Mouse (Mus musculus) G1E (cell line): ENCODE data around the gene Hdac4. TPM values are rescaled to one million over a fixed set of nuclear protein-coding genes. Genes with fewer than 3 reads are reported as not detected.

ENCODE experiments used
- ATAC-seq: 2 replicates; pipeline ENCODE4 v1.8.0; 2016; ENCODE audit warnings: mild to moderate bottlenecking; ENCODE audit not compliant: insufficient number of reproducible peaks, poor library complexity, low FRiP score, severe bottlenecking; ENCODE audit errors: extremely low read depth
- DNase-seq: peaks from one replicate; pipeline ENCODE4 v3.0.0; 2012; ENCODE audit warnings: low spot score
- H3K27me3 ChIP-seq: 2 replicates; pipeline ENCODE4 v1.6.1; 2012; ENCODE audit warnings: mild to moderate bottlenecking, low read length, inconsistent platforms; ENCODE audit not compliant: insufficient read depth
- H3K36me3 ChIP-seq: replicated peaks from 2 replicates; pipeline ENCODE3; 2012; ENCODE audit warnings: mild to moderate bottlenecking, inconsistent platforms
- H3K4me1 ChIP-seq: 2 replicates; pipeline ENCODE4 v1.6.1; 2012; ENCODE audit warnings: low read depth, low read length, inconsistent platforms, mixed read lengths; ENCODE audit not compliant: insufficient read depth
- H3K4me3 ChIP-seq: 2 replicates; pipeline ENCODE4 v1.5.1; 2012; ENCODE audit warnings: low read depth, mild to moderate bottlenecking, inconsistent platforms, low read length, moderate library complexity, mixed read lengths
- H3K9me3 ChIP-seq: replicated peaks from 2 replicates; pipeline ENCODE4 v1.6.1; 2012; ENCODE audit warnings: inconsistent platforms
- CTCF ChIP-seq: IDR thresholded peaks from 2 replicates; pipeline ENCODE4 v1.5.1; 2012; ENCODE audit warnings: low read depth, low read length, inconsistent platforms, mixed read lengths
- GATA1 ChIP-seq: IDR thresholded peaks from 2 replicates; pipeline ENCODE4 v1.6.1; 2012; ENCODE audit warnings: borderline replicate concordance, low read length, inconsistent platforms, mixed read lengths
- GATA2 ChIP-seq: IDR thresholded peaks from 2 replicates; pipeline ENCODE4 v1.6.1; 2012; ENCODE audit warnings: low read depth, low read length, inconsistent platforms, borderline replicate concordance
- POLR2AphosphoS5 ChIP-seq: IDR thresholded peaks from 2 replicates; pipeline ENCODE4 v1.6.1; 2012; ENCODE audit warnings: low read depth, low read length, inconsistent platforms; ENCODE audit not compliant: insufficient replicate concordance
- TAL1 ChIP-seq: conservative IDR thresholded peaks from 2 replicates; pipeline ENCODE4 v1.6.1; 2012; ENCODE audit warnings: low read depth, low read length, inconsistent platforms, mixed read lengths
- polyA plus RNA-seq: library from polyadenylated mRNA; stranded (reverse); fragments of >175 nt; gene quantifications from 2 replicates; pipeline ENCODE4 v1.2.3, GENCODE M21; 2012
- total RNA-seq, 2 experiments: library from RNA; stranded (forward) in 1 of 2; stranded (reverse) in 1 of 2; fragments of 200-1000 nt in 1 of 2; fragments of >200 nt in 1 of 2; fragmentation: Nextera tagmentation in 1 of 2; gene quantifications; 2 replicates each; pipeline ENCODE4 v1.2.3; 2014 to 2017

Hdac4 gene
- total RNA-seq (2014; fragmentation: Nextera tagmentation) (27.2 and 36.4 TPM in 2 replicates), total RNA-seq (2017) (15.0 and 15.6 TPM in 2 replicates), polyA plus RNA-seq (18.8 and 19.7 TPM in 2 replicates)

DNA sequence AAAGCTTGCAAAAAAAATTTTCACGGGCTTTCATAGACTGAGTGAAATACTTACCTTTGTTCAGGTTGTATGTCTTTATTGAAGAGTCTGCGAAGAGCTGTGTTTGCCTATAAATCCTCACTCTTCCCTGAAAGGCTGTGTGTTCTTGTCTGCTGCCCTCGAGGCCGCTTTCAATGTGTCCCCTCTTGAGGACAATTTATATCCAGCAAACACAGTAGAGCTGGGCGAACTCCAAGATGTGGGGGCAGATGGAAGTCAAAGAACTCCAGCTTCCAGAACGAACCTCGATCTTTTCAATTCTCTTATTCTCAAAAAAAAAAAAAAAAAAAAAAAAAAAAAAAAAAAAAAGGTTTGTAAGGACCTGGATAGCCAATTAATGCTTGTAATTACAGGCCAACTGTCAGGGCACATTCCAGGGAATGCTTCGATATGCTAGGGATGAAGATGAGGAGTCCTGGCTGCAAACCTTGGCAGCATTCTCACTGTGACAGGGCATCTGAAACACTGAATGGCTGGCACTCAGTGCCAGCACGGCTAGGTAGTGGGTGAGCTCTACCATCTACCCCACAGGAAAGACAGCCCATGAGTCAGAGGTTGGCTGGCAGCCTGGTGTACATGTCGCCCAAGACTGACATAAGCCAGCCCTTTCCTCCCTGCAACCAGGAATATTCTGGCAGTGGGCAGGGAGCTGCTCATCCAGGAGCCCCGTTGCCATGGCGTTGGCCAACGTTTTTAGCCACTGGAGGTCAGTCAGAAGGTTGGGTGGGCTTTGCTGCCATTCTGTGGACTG is at the start of gene Hdac4:
Gene Hdac4 (minus strand): TSS at position 340 of the 790 bp plus-strand sequence.
- no peak within 1 kb of the TSS for H3K4me3 ChIP-seq
- H3K9me3 ChIP-seq, result no peaks in the 10 kb centered on the region
- H3K4me1 ChIP-seq, result peaks cover 1% of the 10 kb centered on the region; the same call in 1 of the 2 replicates
- no peak for TF ChIP-seq CTCF
- no peak for TF ChIP-seq GATA2
- no peak for TF ChIP-seq TAL1
- TF ChIP-seq POLR2AphosphoS5, result no peak
- TF ChIP-seq GATA1, result no peak
- no peak for ATAC-seq
- H3K36me3 ChIP-seq, result no peaks in the 10 kb centered on the region
- no peak for DNase-seq
- H3K27me3 ChIP-seq, result peaks cover 44% of the 10 kb centered on the region

DNA sequence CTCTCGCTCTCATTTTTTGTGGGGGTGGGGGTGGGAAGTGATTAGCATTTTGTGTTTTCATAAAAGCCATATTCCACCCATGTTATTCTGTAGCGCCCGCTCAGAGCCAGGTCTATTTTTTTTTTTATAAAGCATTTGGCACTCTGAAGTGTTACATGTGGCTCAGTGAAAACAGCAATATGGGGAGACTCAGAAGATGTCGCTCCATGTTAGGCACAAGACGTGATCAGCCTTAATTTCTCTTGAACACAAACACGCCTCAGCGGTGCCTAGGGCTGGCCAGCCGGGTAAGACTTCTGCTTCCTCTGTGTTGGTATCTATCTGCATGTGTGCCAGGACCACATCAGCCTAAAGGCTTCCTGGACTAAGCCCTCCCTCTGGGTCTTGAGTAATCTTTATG is 48.0 kb upstream of the Hdac4 start:
- peaks cover 25% of the 10 kb centered on the region for H3K27me3 ChIP-seq
- TF ChIP-seq TAL1, result no peak
- no peak for TF ChIP-seq CTCF
- no peak for TF ChIP-seq GATA1
- TF ChIP-seq GATA2, result no peak
- no peak for TF ChIP-seq POLR2AphosphoS5
- H3K36me3 ChIP-seq, result no peaks in the 10 kb centered on the region
- H3K4me3 ChIP-seq, result no peak overlapping the region
- ATAC-seq (no peak), DNase-seq (no peak)
- no peaks in the 10 kb centered on the region for H3K9me3 ChIP-seq
- no peaks in the 10 kb centered on the region for H3K4me1 ChIP-seq

DNA sequence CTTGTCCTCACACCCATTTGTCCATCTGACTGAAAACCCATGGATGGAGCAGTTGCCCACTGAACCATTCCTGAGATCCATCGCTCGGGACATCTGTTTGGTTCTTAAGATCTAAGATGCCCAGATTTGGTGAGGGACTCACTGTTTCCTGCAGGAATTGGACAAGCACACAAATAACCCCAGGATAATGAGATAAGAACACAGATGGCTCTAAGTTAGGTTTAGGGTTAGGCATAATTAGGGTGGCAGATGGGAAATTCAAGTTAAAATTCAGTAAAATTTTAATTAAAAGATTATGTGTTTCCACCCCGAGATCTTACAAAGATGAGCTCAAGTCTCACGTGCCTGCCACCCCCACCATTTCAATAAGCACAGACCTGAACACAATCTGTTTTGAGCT is 44.6 kb upstream of the Hdac4 start:
- no peaks in the 10 kb centered on the region for H3K9me3 ChIP-seq
- peaks cover 16% of the 10 kb centered on the region for H3K27me3 ChIP-seq
- ATAC-seq (no peak), DNase-seq (no peak)
- H3K36me3 ChIP-seq, result no peaks in the 10 kb centered on the region
- TF ChIP-seq POLR2AphosphoS5 (no peak), GATA1 (no peak), GATA2 (no peak), CTCF (no peak), TAL1 (no peak)
- no peak overlapping the region for H3K4me3 ChIP-seq
- no peaks in the 10 kb centered on the region for H3K4me1 ChIP-seq

DNA sequence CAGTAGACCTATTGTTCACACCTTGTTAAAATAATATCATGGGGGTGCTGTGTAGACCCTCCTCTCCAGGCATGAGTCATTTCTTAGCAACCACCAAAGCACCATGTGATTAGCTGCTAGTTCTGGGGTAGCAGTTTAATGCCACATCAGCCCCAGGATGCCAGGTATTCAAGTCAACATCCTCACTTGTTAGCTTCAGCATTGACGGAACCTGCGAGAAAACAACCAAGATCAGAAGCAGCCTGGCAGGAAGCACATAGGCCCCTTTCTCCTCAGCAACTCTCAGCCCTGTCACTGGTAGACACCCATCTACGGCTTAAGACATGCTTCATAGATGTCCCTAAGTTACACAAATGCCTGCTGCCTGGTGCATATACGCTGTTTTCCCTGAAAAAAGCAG is 40.1 kb upstream of the Hdac4 start:
- ATAC-seq, result no peak
- peaks cover 8% of the 10 kb centered on the region; the same call in 1 of the 2 replicates for H3K27me3 ChIP-seq
- no peak overlapping the region for H3K4me3 ChIP-seq
- peaks cover 2% of the 10 kb centered on the region; the same call in 1 of the 2 replicates for H3K4me1 ChIP-seq
- DNase-seq, result no peak
- TF ChIP-seq CTCF, result no peak
- TF ChIP-seq POLR2AphosphoS5, result no peak
- H3K36me3 ChIP-seq, result no peaks in the 10 kb centered on the region
- no peaks in the 10 kb centered on the region for H3K9me3 ChIP-seq

DNA sequence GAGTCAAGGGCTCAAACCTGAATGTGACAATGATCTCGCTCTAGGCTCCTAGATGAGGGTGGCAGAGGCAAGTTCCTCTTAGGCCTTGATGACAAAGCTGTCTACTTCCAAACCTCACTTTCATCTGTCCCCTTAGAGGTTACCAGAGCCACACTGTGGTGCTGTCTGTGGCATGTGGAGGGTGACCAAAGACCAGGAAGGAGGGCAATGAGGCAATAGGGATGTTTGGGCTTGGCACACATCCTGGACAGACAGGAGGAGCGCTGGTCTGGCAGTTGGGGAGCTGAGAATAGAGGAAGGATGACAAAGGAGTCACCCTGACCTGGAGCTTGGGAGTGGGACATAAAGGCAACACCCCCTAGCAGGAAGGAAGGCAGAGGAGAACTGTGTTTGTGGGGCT is 29.8 kb upstream of the Hdac4 start:
- no peaks in the 10 kb centered on the region for H3K9me3 ChIP-seq
- no peaks in the 10 kb centered on the region for H3K36me3 ChIP-seq
- H3K27me3 ChIP-seq, result peaks cover 11% of the 10 kb centered on the region
- TF ChIP-seq TAL1, result no peak
- no peaks in the 10 kb centered on the region for H3K4me1 ChIP-seq
- no peak for ATAC-seq
- H3K4me3 ChIP-seq, result no peak overlapping the region
- DNase-seq, result no peak

DNA sequence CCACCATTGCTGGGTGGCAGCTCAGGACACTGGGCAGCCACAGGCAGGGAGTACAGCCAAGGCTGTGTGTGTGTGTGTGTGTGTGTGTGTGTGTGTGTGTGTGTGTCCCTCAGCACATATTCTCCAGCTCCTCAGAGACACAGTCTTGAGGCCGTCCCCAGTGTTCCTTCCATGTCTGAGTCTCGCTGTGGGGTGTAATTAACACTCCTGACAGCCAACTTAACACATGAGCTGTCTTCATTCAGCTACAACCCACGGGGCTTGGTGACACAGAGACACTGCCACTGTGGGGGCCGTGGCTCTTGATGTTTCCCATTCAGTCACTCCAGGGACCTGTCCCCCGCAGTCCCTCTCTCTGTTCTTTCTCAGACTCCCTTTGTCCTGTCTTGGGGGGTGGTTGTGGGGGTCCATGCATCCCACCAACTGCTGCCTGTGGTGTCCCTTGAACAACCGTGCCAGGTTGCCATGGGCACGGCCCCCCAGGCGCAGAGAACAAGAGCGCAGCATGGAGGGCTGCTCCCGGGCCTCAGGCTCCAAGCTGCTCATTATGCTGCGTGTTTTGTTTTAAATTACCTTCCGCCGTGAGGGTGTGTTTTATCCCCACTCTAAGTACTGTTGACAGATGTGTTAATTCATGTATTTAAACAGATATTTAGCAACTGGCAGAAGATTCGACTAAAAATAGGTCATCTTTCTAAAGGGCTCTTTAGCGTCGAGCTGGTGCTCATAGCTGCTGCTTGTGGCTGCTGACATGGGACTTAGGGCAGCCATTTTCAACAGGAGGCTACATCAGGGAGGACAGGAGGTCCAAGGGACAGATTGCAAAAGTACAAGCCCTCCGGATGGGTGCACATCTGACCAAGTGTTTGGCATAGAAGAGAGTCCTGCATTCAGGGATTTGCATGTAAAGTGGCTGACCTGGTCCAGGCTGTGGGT is 28.7 kb upstream of the Hdac4 start:
- Histone ChIP-seq H3K4me1 (no peaks in the 10 kb centered on the region), H3K27me3 (peaks cover 7% of the 10 kb centered on the region), H3K36me3 (no peaks in the 10 kb centered on the region), H3K4me3 (no peak overlapping the region), H3K9me3 (no peaks in the 10 kb centered on the region)
- TF ChIP-seq TAL1 (no peak), GATA2 (no peak), CTCF (no peak)
- ATAC-seq (no peak), DNase-seq (no peak)
